ENCODE assay signal across 8 mouse cellular contexts in the genomic region with DNA sequence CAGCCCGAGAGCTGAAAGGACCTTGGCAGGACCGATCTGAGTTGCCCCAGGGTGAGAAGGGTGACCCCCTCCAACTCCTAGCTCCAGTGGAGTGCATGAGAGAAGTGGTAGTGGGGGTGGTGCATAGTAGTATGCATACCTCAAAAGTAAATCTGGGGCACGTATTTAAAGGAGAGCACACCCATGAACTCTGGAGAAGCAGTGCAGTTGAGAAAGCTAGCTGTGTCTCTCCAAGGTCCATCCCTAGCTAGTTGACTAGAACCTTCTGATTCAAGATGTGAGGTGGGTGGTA. TPM values are rescaled to one million over a fixed set of nuclear protein-coding genes. Genes with fewer than 3 reads are reported as not detected.
A peak's percentile ranks its signal among the peaks of the same experiment; 100 is the strongest.
DNase-seq lines count a peak whose midpoint lies in the region; ATAC-seq and TF ChIP-seq lines count a peak whose summit lies in the region.

No protein-coding gene starts in this region.

- WGBS in heart, embryonic 11.5 days (ENCODE audit: insufficient replicate concordance): 4% methylated on average over 3 of the region's 3 CpGs
- 8% methylated on average over 3 of the region's 3 CpGs for WGBS in forebrain, embryonic 14.5 days
- WGBS in liver, embryonic 15.5 days (ENCODE audit: insufficient replicate concordance): 5% methylated on average over 3 of the region's 3 CpGs

- no peaks in the 10 kb centered on the region for H3K27me3 ChIP-seq in heart, embryonic 11.5 days (ENCODE audit: control insufficient read depth, insufficient read depth, low read length)
- H3K27me3 ChIP-seq in C2C12 (ENCODE audit: control insufficient read depth, insufficient read depth, insufficient read length): no peaks in the 10 kb centered on the region
- no peaks in the 10 kb centered on the region for H3K27me3 ChIP-seq in forebrain, embryonic 14.5 days (replicated peaks; ENCODE audit: control insufficient read depth, insufficient read depth, low read length)
- no peaks in the 10 kb centered on the region for H3K27me3 ChIP-seq in liver, embryonic 15.5 days

- ATAC-seq in heart, embryonic 11.5 days (replicated peaks; ENCODE audit: insufficient number of reproducible peaks, low FRiP score, low TSS enrichment): no peak; the same call in 1 of the 2 replicates
- ATAC-seq in forebrain, embryonic 14.5 days: no peak; the same call in 1 of the 2 replicates
- no peak for ATAC-seq in liver, embryonic 15.5 days (ENCODE audit: insufficient read depth)

- peak overlapping the region; percentile 71 for H3K4me3 ChIP-seq in heart, embryonic 11.5 days (ENCODE audit: low read depth, low read length)
- peak overlapping the region; percentile 18 for H3K4me3 ChIP-seq in C2C12 (ENCODE audit: insufficient read depth, poor library complexity, severe bottlenecking)
- H3K4me3 ChIP-seq in forebrain, embryonic 14.5 days (ENCODE audit: low read depth, low read length): peak overlapping the region; percentile 45
- peak overlapping the region; percentile 71 for H3K4me3 ChIP-seq in liver, embryonic 15.5 days (replicated peaks)

- H3K9me3 ChIP-seq in heart, embryonic 11.5 days (replicated peaks; ENCODE audit: control insufficient read depth, low read length): no peaks in the 10 kb centered on the region
- no peaks in the 10 kb centered on the region for H3K9me3 ChIP-seq in forebrain, embryonic 14.5 days (replicated peaks; ENCODE audit: control insufficient read depth, low read length)
- H3K9me3 ChIP-seq in liver, embryonic 15.5 days (replicated peaks): no peaks in the 10 kb centered on the region

- H3K27ac ChIP-seq in heart, embryonic 11.5 days (ENCODE audit: low read depth, low read length): peak overlapping the region; percentile 83
- H3K27ac ChIP-seq in forebrain, embryonic 14.5 days (ENCODE audit: low read depth, low read length): no peak overlapping the region
- peak overlapping the region; percentile 98 for H3K27ac ChIP-seq in liver, embryonic 15.5 days (replicated peaks)

- no peaks in the 10 kb centered on the region for H3K36me3 ChIP-seq in heart, embryonic 11.5 days (ENCODE audit: control insufficient read depth, insufficient read depth, low read length)
- H3K36me3 ChIP-seq in C2C12 (ENCODE audit: control insufficient read depth, insufficient read depth): no peaks in the 10 kb centered on the region
- no peaks in the 10 kb centered on the region for H3K36me3 ChIP-seq in forebrain, embryonic 14.5 days (ENCODE audit: control insufficient read depth, insufficient read depth, low read length)
- peaks cover 58% of the 10 kb centered on the region for H3K36me3 ChIP-seq in liver, embryonic 15.5 days (replicated peaks)

- peak overlapping the region; percentile 82 for H3K9ac ChIP-seq in heart, embryonic 11.5 days (ENCODE audit: low read depth, low read length)
- peak overlapping the region; percentile 66 for H3K9ac ChIP-seq in forebrain, embryonic 14.5 days (ENCODE audit: low read length)
- H3K9ac ChIP-seq in liver, embryonic 15.5 days: peak overlapping the region; percentile 86

- no peak for DNase-seq in heart, adult 18-20 months
- DNase-seq in forebrain, embryonic 14.5 days (ENCODE audit: low spot score): no peak
- no peak for DNase-seq in gastrocnemius, postnatal 10 days
- DNase-seq in spleen, adult 12 weeks (ENCODE audit: low spot score): no peak
- DNase-seq in kidney, adult 9 months: no peak

- H3K4me1 ChIP-seq in heart, embryonic 11.5 days (ENCODE audit: control insufficient read depth, insufficient read depth, low read length): peaks cover 69% of the 10 kb centered on the region
- H3K4me1 ChIP-seq in forebrain, embryonic 14.5 days (ENCODE audit: control insufficient read depth, insufficient read depth, low read length): peaks cover 11% of the 10 kb centered on the region
- H3K4me1 ChIP-seq in liver, embryonic 15.5 days (replicated peaks): peaks cover 85% of the 10 kb centered on the region

- H3K4me2 ChIP-seq in heart, embryonic 11.5 days: peak overlapping the region; percentile 98
- peak overlapping the region; percentile 76 for H3K4me2 ChIP-seq in forebrain, embryonic 14.5 days (ENCODE audit: low read length)
- H3K4me2 ChIP-seq in liver, embryonic 15.5 days: peak overlapping the region; percentile 97

- peak overlapping the region; percentile 69 for H3ac ChIP-seq in C2C12 (ENCODE audit: control insufficient read depth, insufficient read length, low read depth)

- H3K79me2 ChIP-seq in C2C12 (ENCODE audit: control insufficient read depth, insufficient read depth): no peaks in the 10 kb centered on the region

- no peaks in the 10 kb centered on the region for H3K79me3 ChIP-seq in C2C12 (ENCODE audit: low read depth)

- no peak for TF ChIP-seq CTCF in C2C12 (IDR thresholded peaks at IDR 0.05; ENCODE audit: control insufficient read depth, insufficient read depth, insufficient read length)

TF ChIP-seq in C2C12, 6 proteins besides CTCF, POLR2A, EP300 and RAD21:
- TF ChIP-seq FOSL1 (IDR thresholded peaks at IDR 0.05; ENCODE audit: insufficient read depth, low read length, poor library complexity, severe bottlenecking) (no peak), CEBPB (IDR thresholded peaks at IDR 0.05; ENCODE audit: low read depth) (no peak), USF1 (IDR thresholded peaks at IDR 0.05; ENCODE audit: low read depth) (no peak), MYOG (IDR thresholded peaks at IDR 0.05; ENCODE audit: control insufficient read depth, extremely low read depth, insufficient read length) (no peak), MAX (IDR thresholded peaks at IDR 0.05) (no peak), MYOD1 (IDR thresholded peaks at IDR 0.05; ENCODE audit: control insufficient read depth, insufficient read length, low read depth) (no peak)
TF ChIP-seq in C2C12: peak in this region for 0.

RNA-seq across cellular contexts. Expression of a gene that starts 17.0 kb away (rescaled TPM):
- polyA plus RNA-seq in heart, embryonic 11.5 days (2014; fragmentation: Nextera tagmentation; extraction: Ambion mirVana): 50.8 and 54.0 TPM in 2 replicates
- 1 to 10 TPM; 6.6 to 6.8 TPM for total RNA-seq in heart, adult 18-20 months (2021)
- polyA plus RNA-seq in C2C12 (2012; fragmentation: generic; extraction: Trizol): 4.5 TPM
- polyA plus RNA-seq in forebrain, embryonic 14.5 days (2014; fragmentation: Nextera tagmentation; extraction: Ambion mirVana): 20.6 and 21.5 TPM in 2 replicates
- 245 and 277 TPM in 2 replicates for polyA plus RNA-seq in liver, embryonic 15.5 days (2015; fragmentation: Nextera tagmentation; extraction: Ambion mirVana)
- total RNA-seq in gastrocnemius, postnatal 10 days (2021): 10 to 100 TPM; 15.0 to 18.9 TPM

RNA-seq across cellular contexts. Expression of a gene that starts 17.0 kb away (rescaled TPM):
- 0.10 and 0.41 TPM in 2 replicates for polyA plus RNA-seq in heart, embryonic 11.5 days (2014; fragmentation: Nextera tagmentation; extraction: Ambion mirVana)
- under 1 TPM; 0.12 to 0.13 TPM for total RNA-seq in heart, adult 18-20 months (2021)
- 0.09 TPM for polyA plus RNA-seq in C2C12 (2012; fragmentation: generic; extraction: Trizol)
- 1.1 and 1.4 TPM in 2 replicates for polyA plus RNA-seq in forebrain, embryonic 14.5 days (2014; fragmentation: Nextera tagmentation; extraction: Ambion mirVana)
- polyA plus RNA-seq in liver, embryonic 15.5 days (2015; fragmentation: Nextera tagmentation; extraction: Ambion mirVana): 0.09 and 0.12 TPM in 2 replicates
- 1 to 10 TPM in 1 of 2 experiments, under 1 TPM in 1; 0.59 to 1.1 TPM for total RNA-seq in gastrocnemius, postnatal 10 days (2021)

RNA-seq across cellular contexts. Expression of a gene that starts 22.9 kb away (rescaled TPM):
- 15.8 and 17.9 TPM in 2 replicates for polyA plus RNA-seq in heart, embryonic 11.5 days (2014; fragmentation: Nextera tagmentation; extraction: Ambion mirVana)
- total RNA-seq in heart, adult 18-20 months (2021): 10 to 100 TPM; 31.8 to 34.9 TPM
- 161 TPM for polyA plus RNA-seq in C2C12 (2012; fragmentation: generic; extraction: Trizol)
- 9.6 and 12.5 TPM in 2 replicates for polyA plus RNA-seq in forebrain, embryonic 14.5 days (2014; fragmentation: Nextera tagmentation; extraction: Ambion mirVana)
- 7.6 and 8.9 TPM in 2 replicates for polyA plus RNA-seq in liver, embryonic 15.5 days (2015; fragmentation: Nextera tagmentation; extraction: Ambion mirVana)
- total RNA-seq in gastrocnemius, postnatal 10 days (2021): 1 to 10 TPM; 8.7 to 9.1 TPM

RNA-seq across cellular contexts. Expression of a gene that starts 38.1 kb away (rescaled TPM):
- polyA plus RNA-seq in heart, embryonic 11.5 days (2014; fragmentation: Nextera tagmentation; extraction: Ambion mirVana): 1,994 and 2,294 TPM in 2 replicates
- 1,000 to 10,000 TPM; 2,847 to 3,135 TPM for total RNA-seq in heart, adult 18-20 months (2021)
- 4,975 TPM for polyA plus RNA-seq in C2C12 (2012; fragmentation: generic; extraction: Trizol)
- polyA plus RNA-seq in forebrain, embryonic 14.5 days (2014; fragmentation: Nextera tagmentation; extraction: Ambion mirVana): 1,442 and 1,550 TPM in 2 replicates
- polyA plus RNA-seq in liver, embryonic 15.5 days (2015; fragmentation: Nextera tagmentation; extraction: Ambion mirVana): 3,441 and 3,837 TPM in 2 replicates
- total RNA-seq in gastrocnemius, postnatal 10 days (2021): 1,000 to 10,000 TPM; 2,152 to 2,273 TPM

Comparison
In these comparisons a context has a peak if more than half of its experiments do, and no peak if none do; other contexts are left out.
1. H3K4me3 ChIP-seq: peak in every context shown above with its lines; median percentile 71 in heart, embryonic 11.5 days; 71 in liver, embryonic 15.5 days; 45 in forebrain, embryonic 14.5 days; 18 in C2C12.